Mouse (Mus musculus): Measurements from ENCODE around the gene Ada.

GRCm38 (mm10) chr2:163788484-163788883 lies 38.4 kb upstream of the Ada start:
- TF ChIP-seq POLR2A (IDR thresholded peaks at IDR 0.05; ENCODE audit: borderline replicate concordance, extremely low read depth, insufficient read depth, insufficient read length, poor library complexity, severe bottlenecking) (no peak), CTCF (IDR thresholded peaks at IDR 0.05; ENCODE audit: borderline replicate concordance, extremely low read depth, insufficient read depth, insufficient read length) (peak; percentile 57; the same call in 1 of the 2 replicates)

Measured in brain, embryonic 14.5 days (tissue).